Mouse (Mus musculus): Measurements from ENCODE around the gene Ssu2. TPM values are rescaled to one million over a fixed set of nuclear protein-coding genes. Genes with fewer than 3 reads are reported as not detected.
A peak's percentile ranks its signal among the peaks of the same experiment; 100 is the strongest.

The Ssu2 gene
- polyA plus RNA-seq (2014; fragmentation: Nextera tagmentation; extraction: Ambion mirVana) = 3.4 and 4.9 TPM in 2 replicates

DNA sequence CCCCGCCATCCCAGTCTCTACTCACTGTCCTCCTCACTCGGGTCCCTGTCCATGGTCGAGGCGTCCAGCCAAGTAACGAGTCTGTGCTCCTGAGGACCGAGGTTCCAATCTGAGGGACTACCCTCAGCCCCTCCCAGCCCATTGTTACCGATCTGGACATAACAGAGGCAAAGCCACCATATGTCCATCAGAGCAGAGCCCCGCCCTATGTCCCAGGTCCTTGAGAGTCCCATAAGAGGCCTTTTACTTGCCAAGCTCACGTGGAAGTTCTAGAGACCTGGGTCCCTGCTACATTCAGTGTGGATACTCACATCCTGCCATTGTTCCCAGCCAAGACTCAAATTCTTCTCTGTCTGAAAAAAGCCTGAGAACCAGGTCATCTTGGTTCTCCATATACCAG, at the start of gene Ssu2:
Gene Ssu2, minus strand, starts transcription at position 77 of the 400 bp plus-strand sequence.
- Histone ChIP-seq H3K27me3 (replicated peaks; ENCODE audit: control insufficient read depth, insufficient read depth, low read length) (no peaks in the 10 kb centered on the region), H3K9me3 (ENCODE audit: control insufficient read depth, low read length) (no peaks in the 10 kb centered on the region), H3K4me3 (ENCODE audit: low read depth, low read length) (no peak within 1 kb of the TSS), H3K4me1 (replicated peaks; ENCODE audit: control insufficient read depth, insufficient read depth, low read length) (0 out of 2 replicates have a peak, but pooled peaks cover 2% of the 10 kb centered on the region), H3K36me3 (ENCODE audit: control insufficient read depth, insufficient read depth, low read length) (no peaks in the 10 kb centered on the region), H3K4me2 (ENCODE audit: low read length) (no peak within 1 kb of the TSS), H3K27ac (ENCODE audit: low read depth) (no peak within 1 kb of the TSS), H3K9ac (ENCODE audit: low read length) (no peak within 1 kb of the TSS)
- ATAC-seq (replicated peaks; ENCODE audit: low FRiP score, low TSS enrichment, low read depth) = no peak
- DNase-seq (ENCODE audit: low spot score) = no peak
- 71% methylated on average over 9 of the region's 9 CpGs for WGBS

DNA sequence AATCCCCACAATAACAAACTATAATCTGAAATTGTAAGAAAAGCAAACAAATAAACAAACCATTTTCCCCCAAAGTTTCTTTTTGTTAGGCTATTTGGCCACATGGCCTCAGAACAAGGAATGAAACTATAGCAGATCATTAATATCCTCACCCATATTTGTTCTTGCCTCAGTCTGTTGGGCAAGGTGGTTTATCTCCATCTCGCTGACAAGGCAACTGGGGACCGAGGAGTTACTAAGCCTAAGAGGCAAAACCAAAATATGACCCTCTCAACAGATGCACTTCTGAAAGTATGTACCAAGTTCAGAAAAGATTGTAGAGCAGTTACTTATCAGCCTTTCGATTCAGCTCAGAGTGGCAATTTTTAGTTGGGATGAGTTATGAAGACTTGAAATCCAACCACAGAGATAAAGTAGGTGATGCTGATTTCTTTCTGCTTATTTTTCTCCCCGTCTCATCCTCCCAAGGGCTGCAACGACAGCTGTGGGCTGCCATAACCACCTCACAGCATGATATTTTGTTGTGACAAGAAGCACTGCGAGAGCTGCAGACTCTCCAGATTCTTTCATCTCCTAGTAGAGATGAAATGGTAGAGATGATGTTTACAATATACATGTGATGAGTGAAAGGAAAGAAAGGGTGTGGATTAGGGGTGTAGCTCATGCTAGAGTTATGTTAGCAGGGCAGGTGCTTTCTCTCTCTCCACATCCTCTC, 38.4 kb upstream of the Ssu2 start:
- no peak overlapping the region for H3K4me2 ChIP-seq (ENCODE audit: low read length)
- ATAC-seq (replicated peaks; ENCODE audit: low FRiP score, low TSS enrichment, low read depth) (no peak), DNase-seq (ENCODE audit: low spot score) (no peak)
- H3K27me3 ChIP-seq (replicated peaks; ENCODE audit: control insufficient read depth, insufficient read depth, low read length) = no peaks in the 10 kb centered on the region
- no peak overlapping the region for H3K4me3 ChIP-seq (ENCODE audit: low read depth, low read length)
- 59% methylated on average over 6 of the region's 6 CpGs for WGBS
- peaks cover 6% of the 10 kb centered on the region; the same call in 1 of the 2 replicates for H3K9me3 ChIP-seq (ENCODE audit: control insufficient read depth, low read length)
- H3K36me3 ChIP-seq (ENCODE audit: control insufficient read depth, insufficient read depth, low read length) = no peaks in the 10 kb centered on the region
- H3K9ac ChIP-seq (ENCODE audit: low read length) = no peak overlapping the region
- no peaks in the 10 kb centered on the region for H3K4me1 ChIP-seq (replicated peaks; ENCODE audit: control insufficient read depth, insufficient read depth, low read length)
- no peak overlapping the region for H3K27ac ChIP-seq (ENCODE audit: low read depth)

- Histone ChIP-seq H3K4me2 (ENCODE audit: low read length) (no peak overlapping the region), H3K9me3 (ENCODE audit: control insufficient read depth, low read length) (peaks cover 6% of the 10 kb centered on the region; the same call in 1 of the 2 replicates), H3K4me1 (replicated peaks; ENCODE audit: control insufficient read depth, insufficient read depth, low read length) (no peaks in the 10 kb centered on the region), H3K9ac (ENCODE audit: low read length) (no peak overlapping the region), H3K27me3 (replicated peaks; ENCODE audit: control insufficient read depth, insufficient read depth, low read length) (no peaks in the 10 kb centered on the region), H3K27ac (ENCODE audit: low read depth) (no peak overlapping the region), H3K4me3 (ENCODE audit: low read depth, low read length) (no peak overlapping the region), H3K36me3 (ENCODE audit: control insufficient read depth, insufficient read depth, low read length) (no peaks in the 10 kb centered on the region)
- WGBS = 66% methylated on average over 8 of the region's 8 CpGs
- ATAC-seq (replicated peaks; ENCODE audit: low FRiP score, low TSS enrichment, low read depth) (peak; percentile 60; the same call in 1 of the 2 replicates), DNase-seq (ENCODE audit: low spot score) (no peak)
These were observed 36.1 kb upstream of the Ssu2 start for GRCm38 (mm10) chr6:112423746-112424501.

GRCm38 (mm10) chr6:112420883-112421282, 33.1 kb upstream of the Ssu2 start:
- H3K4me2 ChIP-seq (ENCODE audit: low read length) = no peak overlapping the region
- H3K4me1 ChIP-seq (replicated peaks; ENCODE audit: control insufficient read depth, insufficient read depth, low read length) = no peaks in the 10 kb centered on the region
- 98% methylated on average over 1 of the region's 1 CpGs for WGBS
- ATAC-seq (replicated peaks; ENCODE audit: low FRiP score, low TSS enrichment, low read depth) (no peak), DNase-seq (ENCODE audit: low spot score) (no peak)
- H3K9me3 ChIP-seq (ENCODE audit: control insufficient read depth, low read length) = peaks cover 6% of the 10 kb centered on the region; the same call in 1 of the 2 replicates
- H3K27ac ChIP-seq (ENCODE audit: low read depth) = no peak overlapping the region
- no peaks in the 10 kb centered on the region for H3K27me3 ChIP-seq (replicated peaks; ENCODE audit: control insufficient read depth, insufficient read depth, low read length)
- no peak overlapping the region for H3K9ac ChIP-seq (ENCODE audit: low read length)
- H3K36me3 ChIP-seq (ENCODE audit: control insufficient read depth, insufficient read depth, low read length) = no peaks in the 10 kb centered on the region
- no peak overlapping the region for H3K4me3 ChIP-seq (ENCODE audit: low read depth, low read length)

DNA sequence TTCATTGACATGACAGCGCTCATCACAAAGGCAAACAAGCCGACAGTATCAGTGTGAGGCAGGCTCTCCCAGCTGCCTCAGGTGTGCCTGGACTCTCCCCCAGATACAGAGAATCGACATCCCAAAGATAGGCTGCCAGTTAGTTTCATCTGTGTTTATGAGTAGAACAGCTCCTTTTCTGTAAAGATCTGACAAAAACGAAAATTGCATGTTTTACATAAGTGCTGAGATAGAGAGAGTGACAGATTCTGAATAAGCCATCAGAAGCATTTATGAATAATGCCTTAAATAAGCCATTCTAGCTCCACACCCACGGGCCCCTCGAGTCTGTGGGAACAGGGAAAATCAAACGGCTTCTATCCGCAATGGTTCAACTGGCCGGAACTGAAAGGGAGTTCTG, 31.5 kb upstream of the Ssu2 start:
- Histone ChIP-seq H3K36me3 (ENCODE audit: control insufficient read depth, insufficient read depth, low read length) (no peaks in the 10 kb centered on the region), H3K4me2 (ENCODE audit: low read length) (no peak overlapping the region), H3K4me1 (replicated peaks; ENCODE audit: control insufficient read depth, insufficient read depth, low read length) (no peaks in the 10 kb centered on the region), H3K27me3 (replicated peaks; ENCODE audit: control insufficient read depth, insufficient read depth, low read length) (no peaks in the 10 kb centered on the region), H3K9me3 (ENCODE audit: control insufficient read depth, low read length) (peaks cover 6% of the 10 kb centered on the region; the same call in 1 of the 2 replicates), H3K4me3 (ENCODE audit: low read depth, low read length) (no peak overlapping the region), H3K27ac (ENCODE audit: low read depth) (no peak overlapping the region), H3K9ac (ENCODE audit: low read length) (no peak overlapping the region)
- 78% methylated on average over 9 of the region's 9 CpGs for WGBS
- DNase-seq (ENCODE audit: low spot score) (no peak), ATAC-seq (replicated peaks; ENCODE audit: low FRiP score, low TSS enrichment, low read depth) (no peak)

- ATAC-seq (replicated peaks; ENCODE audit: low FRiP score, low TSS enrichment, low read depth) (no peak), DNase-seq (ENCODE audit: low spot score) (no peak)
- H3K4me2 ChIP-seq (ENCODE audit: low read length) = no peak overlapping the region
- no peaks in the 10 kb centered on the region for H3K36me3 ChIP-seq (ENCODE audit: control insufficient read depth, insufficient read depth, low read length)
- no peak overlapping the region for H3K4me3 ChIP-seq (ENCODE audit: low read depth, low read length)
- H3K27me3 ChIP-seq (replicated peaks; ENCODE audit: control insufficient read depth, insufficient read depth, low read length) = no peaks in the 10 kb centered on the region
- H3K9ac ChIP-seq (ENCODE audit: low read length) = no peak overlapping the region
- H3K4me1 ChIP-seq (replicated peaks; ENCODE audit: control insufficient read depth, insufficient read depth, low read length) = 0 out of 2 replicates have a peak, but pooled peaks cover 4% of the 10 kb centered on the region
- H3K9me3 ChIP-seq (ENCODE audit: control insufficient read depth, low read length) = no peaks in the 10 kb centered on the region
- WGBS = 75% methylated on average over 5 of the region's 5 CpGs
- no peak overlapping the region for H3K27ac ChIP-seq (ENCODE audit: low read depth)
These were observed 16.3 kb upstream of the Ssu2 start for GRCm38 (mm10) chr6:112404111-112404510.

DNA sequence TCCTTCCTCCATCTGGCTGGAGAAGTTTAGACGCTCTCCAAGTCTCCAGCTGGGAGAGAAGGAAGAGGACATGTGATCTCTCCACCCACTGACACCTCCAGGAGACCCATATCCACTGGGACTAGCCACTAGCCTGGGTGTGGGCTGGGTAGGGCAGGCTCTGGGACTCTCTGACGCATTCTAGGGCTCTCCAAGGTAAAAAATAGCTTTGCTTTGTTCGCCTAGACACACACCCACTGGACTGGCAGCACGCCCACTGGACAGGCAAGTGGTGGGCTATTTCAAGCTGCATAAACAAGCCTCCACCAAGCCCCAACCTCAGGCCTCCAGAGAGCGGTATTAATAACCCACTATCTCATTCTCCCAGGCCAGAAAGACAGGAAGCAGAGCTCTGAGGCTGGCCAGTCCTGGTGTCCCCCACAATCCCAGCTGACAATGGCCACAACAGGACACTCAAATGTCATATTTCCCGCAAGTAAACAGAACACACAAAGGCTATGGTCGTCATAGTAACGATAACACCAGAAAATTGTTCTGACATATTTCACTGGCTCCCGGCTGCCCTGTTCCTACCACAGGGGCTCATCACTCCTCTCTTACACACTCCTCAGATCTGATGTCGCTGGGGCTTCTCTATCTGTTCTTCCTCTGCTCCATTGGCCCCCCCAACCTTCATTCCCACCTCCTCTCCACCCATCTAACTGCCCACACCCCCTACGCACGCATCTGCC, 14.3 kb upstream of the Ssu2 start:
- 61% methylated on average over 12 of the region's 12 CpGs for WGBS
- Histone ChIP-seq H3K4me2 (ENCODE audit: low read length) (no peak overlapping the region), H3K27ac (ENCODE audit: low read depth) (no peak overlapping the region), H3K4me3 (ENCODE audit: low read depth, low read length) (no peak overlapping the region), H3K36me3 (ENCODE audit: control insufficient read depth, insufficient read depth, low read length) (no peaks in the 10 kb centered on the region), H3K27me3 (replicated peaks; ENCODE audit: control insufficient read depth, insufficient read depth, low read length) (no peaks in the 10 kb centered on the region), H3K4me1 (replicated peaks; ENCODE audit: control insufficient read depth, insufficient read depth, low read length) (0 out of 2 replicates have a peak, but pooled peaks cover 4% of the 10 kb centered on the region), H3K9me3 (ENCODE audit: control insufficient read depth, low read length) (no peaks in the 10 kb centered on the region), H3K9ac (ENCODE audit: low read length) (no peak overlapping the region)
- ATAC-seq (replicated peaks; ENCODE audit: low FRiP score, low TSS enrichment, low read depth) (0 out of 2 replicates have a peak, but pooled peaks have one; percentile 43), DNase-seq (ENCODE audit: low spot score) (no peak)

DNA sequence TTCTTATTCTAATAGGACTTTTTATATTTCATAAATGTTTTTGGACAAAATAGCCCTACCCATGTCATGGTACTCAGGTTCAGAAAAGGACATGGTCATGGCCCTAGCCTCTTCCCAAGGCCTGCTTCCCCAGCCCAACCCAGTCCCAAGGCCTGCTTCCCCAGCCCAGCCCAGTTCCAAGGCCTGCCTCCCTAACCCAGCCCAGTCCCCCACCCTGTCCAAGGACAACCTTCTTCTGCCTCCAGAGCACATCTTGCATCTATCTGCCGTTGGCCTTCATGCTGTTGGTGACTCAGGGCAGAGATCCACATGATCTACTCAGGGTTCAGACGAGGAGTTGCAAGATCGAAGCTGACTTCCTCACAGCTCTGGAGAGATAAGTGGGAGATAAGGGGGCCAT, 9.5 kb upstream of the Ssu2 start:
- H3K9ac ChIP-seq (ENCODE audit: low read length) = no peak overlapping the region
- no peaks in the 10 kb centered on the region for H3K36me3 ChIP-seq (ENCODE audit: control insufficient read depth, insufficient read depth, low read length)
- H3K4me1 ChIP-seq (replicated peaks; ENCODE audit: control insufficient read depth, insufficient read depth, low read length) = 0 out of 2 replicates have a peak, but pooled peaks cover 4% of the 10 kb centered on the region
- H3K27ac ChIP-seq (ENCODE audit: low read depth) = no peak overlapping the region
- H3K9me3 ChIP-seq (ENCODE audit: control insufficient read depth, low read length) = no peaks in the 10 kb centered on the region
- H3K4me2 ChIP-seq (ENCODE audit: low read length) = no peak overlapping the region
- H3K27me3 ChIP-seq (replicated peaks; ENCODE audit: control insufficient read depth, insufficient read depth, low read length) = no peaks in the 10 kb centered on the region
- 78% methylated on average over 3 of the region's 3 CpGs for WGBS
- no peak for ATAC-seq (replicated peaks; ENCODE audit: low FRiP score, low TSS enrichment, low read depth)
- no peak overlapping the region for H3K4me3 ChIP-seq (ENCODE audit: low read depth, low read length)
- no peak for DNase-seq (ENCODE audit: low spot score)

Measured in intestine, embryonic 14.5 days (tissue).